Mouse (Mus musculus) brain, adult 2 months (tissue): ENCODE measurements at regions not wholly inside any gene's neighbourhood (a gene's known extent, or its start where the extent isn't known, plus 50 kb on each side); places are given as distances from the start of the nearest gene placed in this dataset.
A peak's percentile ranks its signal among the peaks of the same experiment; 100 is the strongest.
"Not testable (repeated sequence)": the region's sequence is repeated elsewhere in the genome, so short reads cannot be mapped to it uniquely, and the experiment has no call there.

Source experiments
- DNase-seq: peaks from one replicate; pipeline ENCODE4 v3.0.0; 2011; ENCODE audit warnings: low read depth, low spot score

DNA sequence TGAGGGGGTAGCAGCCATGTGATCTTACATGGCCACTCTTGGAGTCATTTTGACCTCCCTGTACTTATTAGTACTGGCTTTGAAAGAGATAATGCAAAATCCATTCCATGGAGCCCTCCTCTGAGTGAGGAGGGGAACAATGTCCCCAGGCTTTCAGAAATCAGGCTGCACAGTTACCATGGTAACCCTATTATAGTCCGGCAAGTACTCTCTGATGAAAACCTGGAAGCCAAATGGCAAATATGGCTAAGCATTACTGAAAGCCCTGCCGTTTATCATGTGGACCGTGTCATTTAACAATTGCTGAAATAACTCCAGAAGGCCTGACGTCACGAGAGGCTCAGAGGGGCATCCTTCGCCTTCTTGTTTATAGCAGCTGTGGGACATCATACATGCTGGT is 82.5 kb upstream of the Xcl1 start:
- DNase-seq = peak; percentile 61

DNA sequence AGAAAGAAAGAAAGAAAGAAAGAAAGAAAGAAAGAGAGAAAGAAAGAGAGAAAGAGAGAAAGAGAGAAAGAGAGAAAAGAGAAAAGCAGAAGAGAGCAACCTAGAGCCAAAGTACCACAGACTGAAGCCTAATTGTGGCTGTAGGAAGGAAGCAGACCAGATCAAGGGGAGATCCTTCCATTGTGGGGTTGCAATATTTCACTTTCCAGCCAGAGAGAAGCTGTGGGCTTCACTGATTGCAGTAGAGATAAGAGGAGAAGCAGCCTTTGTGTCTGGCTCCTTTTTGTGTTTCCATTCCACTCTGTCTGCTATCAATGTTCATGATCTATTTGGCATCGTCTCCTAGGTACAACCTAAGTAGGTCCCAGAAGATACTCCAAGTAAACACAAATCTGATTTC is 79.0 kb upstream of the Xcl1 start:
- no peak for DNase-seq

GRCm38 (mm10) chr1:165013428-165013827 is 78.1 kb upstream of the Xcl1 start:
- DNase-seq = no peak

GRCm38 (mm10) chr1:165012376-165012775 is 77.0 kb upstream of the Xcl1 start:
- DNase-seq = peak; percentile 51

DNA sequence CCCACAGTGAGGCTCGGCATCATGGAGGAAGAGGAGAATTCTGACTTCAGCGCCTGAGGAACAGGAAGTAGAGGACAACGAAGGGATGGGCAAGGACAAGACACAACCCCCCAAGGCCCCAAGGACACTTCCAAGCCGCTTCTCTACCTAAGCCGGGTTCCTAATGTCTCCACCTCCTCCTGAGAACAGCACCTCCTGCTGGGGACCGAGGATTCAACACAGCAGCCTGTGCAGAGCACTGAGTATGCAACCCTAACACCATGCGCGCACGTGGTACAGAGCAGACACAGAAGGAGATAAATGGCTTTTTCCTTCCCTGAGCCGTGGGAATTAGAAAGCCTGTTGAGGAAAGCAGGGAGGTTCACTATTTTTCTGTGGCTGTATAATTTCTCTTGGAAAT is 64.2 kb upstream of the Xcl1 start:
- DNase-seq = no peak

- peak; percentile 63 for DNase-seq
Observed at GRCm38 (mm10) chr1:164998621-164999020, 63.3 kb upstream of the Xcl1 start.

DNA sequence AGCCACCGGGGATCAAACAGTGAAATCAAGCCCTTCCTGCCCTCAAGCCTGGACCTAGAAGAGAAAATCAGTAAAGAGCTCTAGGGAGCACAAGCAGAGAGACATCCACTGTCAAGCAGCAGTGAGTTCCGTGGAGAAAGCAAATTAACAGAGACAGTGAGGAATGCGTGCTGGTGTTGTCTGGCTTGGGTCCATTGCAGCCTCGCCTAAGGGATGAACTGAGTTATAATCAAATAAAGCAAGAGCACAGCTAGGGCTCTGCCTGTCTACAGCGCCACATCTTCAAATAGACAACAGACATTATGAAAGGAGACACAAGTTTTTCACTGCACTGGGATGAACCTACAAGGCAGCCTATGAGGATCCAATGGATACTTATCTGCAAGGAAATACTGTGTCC is 62.3 kb upstream of the Xcl1 start:
- peak; percentile 31 for DNase-seq

- DNase-seq = no peak
Observed at GRCm38 (mm10) chr1:164994247-164994660, 58.9 kb upstream of the Xcl1 start.

- not testable (repeated sequence) for DNase-seq
Observed at GRCm38 (mm10) chr1:164993175-164993875, 58.0 kb upstream of the Xcl1 start.

DNA sequence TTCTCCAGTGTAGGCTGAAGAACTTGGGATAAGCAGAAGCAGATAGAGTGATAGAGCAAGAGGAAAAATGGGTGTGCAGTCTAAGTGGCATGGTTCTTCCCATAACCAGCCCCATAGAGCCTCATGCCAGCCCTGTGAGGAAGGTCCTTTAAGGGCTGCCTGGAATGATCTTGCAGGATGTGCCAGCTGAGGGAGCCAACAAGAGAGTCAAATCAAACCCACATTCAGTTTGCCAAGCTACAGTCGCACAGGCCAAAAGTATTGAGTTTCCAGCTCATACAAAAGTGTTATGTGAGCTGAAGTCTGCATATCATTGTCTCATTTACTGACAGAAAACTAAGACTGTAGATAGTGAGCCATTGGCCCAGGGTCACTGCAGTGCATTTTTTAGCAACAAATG is 53.7 kb upstream of the Xcl1 start:
- peak; percentile 43 for DNase-seq

- peak; percentile 83 for DNase-seq
Observed at GRCm38 (mm10) chr1:164988191-164988590, 52.9 kb upstream of the Xcl1 start.

- not testable (repeated sequence) for DNase-seq
Observed at GRCm38 (mm10) chr1:164985521-164985920, 50.2 kb upstream of the Xcl1 start.
